Mouse (Mus musculus): Measurements from ENCODE around the gene Gpkow.

Gene Gpkow

GRCm38 (mm10) chrX:7696954-7697381, at the start of gene Gpkow:
TSS of gene Gpkow (plus strand) at chrX:7697131.
- peak; percentile 90 for DNase-seq (ENCODE audit: low read depth)

DNA sequence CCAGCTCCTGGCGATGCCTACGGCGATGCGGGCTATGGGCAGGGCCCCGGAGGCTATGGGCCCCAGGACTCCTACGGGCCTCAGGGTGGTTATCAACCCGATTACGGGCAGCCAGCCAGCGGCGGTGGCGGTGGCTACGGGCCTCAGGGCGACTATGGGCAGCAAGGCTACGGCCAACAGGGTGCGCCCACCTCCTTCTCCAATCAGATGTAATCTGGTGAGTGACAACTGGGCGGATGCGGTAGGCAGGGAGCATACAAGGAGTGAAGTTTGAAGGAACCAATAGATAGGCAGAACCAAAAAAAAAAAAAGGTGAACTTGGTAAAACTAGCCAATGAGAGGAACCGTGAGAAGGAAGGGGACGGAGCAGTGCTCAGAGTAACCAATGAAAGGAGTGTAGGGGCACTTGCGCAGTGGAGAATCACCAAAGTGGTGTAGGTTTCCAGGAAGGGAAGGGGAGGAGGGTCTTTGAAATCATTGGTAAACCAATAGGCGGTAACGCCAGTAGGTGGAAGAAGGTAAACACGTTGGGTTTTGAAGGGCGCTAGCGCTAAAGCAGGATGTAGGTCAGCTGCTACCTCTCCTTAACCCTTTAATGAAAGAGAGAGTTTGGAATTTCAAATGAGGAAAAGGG, 48.1 kb upstream of the Gpkow start:
- DNase-seq (ENCODE audit: low read depth) = peak; percentile 92

- peak; percentile 76 for DNase-seq (ENCODE audit: low read depth)
These were observed 39.7 kb upstream of the Gpkow start, which contains the start of gene Prickle3 for GRCm38 (mm10) chrX:7657221-7657639. TSS of gene Prickle3 (plus strand) at chrX:7657260.

DNA sequence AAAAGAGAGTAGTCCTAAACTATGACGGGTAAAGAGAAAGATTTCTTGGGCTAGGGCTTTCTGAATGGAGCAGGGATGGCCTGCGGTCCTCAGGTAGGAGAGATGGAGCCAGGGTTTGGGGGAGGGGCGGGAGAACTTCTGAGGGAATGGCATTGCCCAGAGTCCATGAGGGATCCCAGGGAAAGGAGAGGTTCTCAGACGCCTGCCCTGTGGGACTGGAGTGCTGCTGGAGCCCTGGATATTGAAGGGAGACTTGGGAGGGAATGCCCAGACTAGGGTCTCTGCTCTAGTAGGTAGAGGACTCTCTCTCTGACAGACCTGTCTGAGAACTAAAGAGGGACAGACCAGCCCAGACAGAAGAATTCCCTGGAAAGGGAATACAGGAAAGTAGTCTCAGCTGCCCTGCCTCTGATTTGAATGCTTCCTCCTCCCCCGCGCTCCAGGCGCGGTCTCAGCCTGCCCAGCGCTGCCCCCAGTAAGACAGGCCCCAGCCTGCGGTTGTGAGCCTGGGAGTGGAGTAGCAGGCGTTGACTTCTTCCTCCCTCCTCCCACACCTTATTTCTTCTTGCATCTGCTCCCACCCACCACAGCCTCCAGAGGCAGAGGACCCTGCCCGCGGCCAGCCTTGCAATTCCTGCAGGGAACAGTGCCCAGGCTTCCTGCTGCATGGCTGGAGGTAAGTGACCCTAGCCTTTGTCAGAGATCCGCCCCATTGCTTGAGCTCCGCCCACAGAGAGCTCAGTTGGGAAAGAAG, 38.7 kb upstream of the Gpkow start:
- DNase-seq (ENCODE audit: low read depth) = no peak

DNA sequence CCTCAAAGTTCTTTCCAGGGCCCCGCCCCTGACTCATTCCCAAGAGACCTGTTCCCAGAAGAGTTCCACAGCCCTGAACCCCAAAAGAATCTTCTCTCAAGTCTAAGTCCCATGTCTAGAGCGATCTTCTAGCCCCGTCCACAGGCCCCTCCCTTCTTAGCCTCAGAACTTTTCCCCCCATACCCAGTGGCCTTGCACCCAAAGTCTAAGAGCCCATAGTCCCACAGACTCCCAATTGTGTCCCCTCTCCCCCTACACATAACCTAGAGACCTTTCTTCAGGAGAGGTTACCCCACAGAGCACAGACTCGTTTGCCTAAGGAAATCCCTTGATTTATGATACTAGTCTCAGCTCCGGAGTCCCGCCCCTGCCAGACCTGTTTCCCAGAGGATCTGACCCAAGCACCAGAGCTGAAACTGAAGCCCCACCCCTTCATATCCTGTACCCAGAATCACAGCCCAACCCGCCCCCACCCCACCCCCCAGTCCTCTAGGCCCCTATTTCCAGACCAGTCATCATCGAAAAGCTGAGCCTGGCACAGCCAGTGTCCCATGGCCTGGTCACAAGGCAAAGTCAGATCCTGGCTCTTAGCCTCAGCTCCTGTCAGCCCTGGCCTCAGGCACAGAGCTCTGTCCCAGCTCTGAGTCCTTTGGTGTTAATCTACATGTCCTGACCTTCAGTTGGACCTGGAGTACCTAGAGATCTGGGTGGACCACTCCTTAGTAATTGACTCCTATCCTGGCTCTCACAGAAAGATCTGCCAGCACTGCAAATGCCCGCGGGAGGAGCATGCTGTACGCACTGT, 37.9 kb upstream of the Gpkow start:
- DNase-seq (ENCODE audit: low read depth) = no peak

- DNase-seq (ENCODE audit: low read depth) = no peak
These were observed 35.8 kb upstream of the Gpkow start for GRCm38 (mm10) chrX:7661086-7661485.

- no peak for DNase-seq (ENCODE audit: low read depth)
These were observed 34.0 kb upstream of the Gpkow start for GRCm38 (mm10) chrX:7662936-7663335.

DNA sequence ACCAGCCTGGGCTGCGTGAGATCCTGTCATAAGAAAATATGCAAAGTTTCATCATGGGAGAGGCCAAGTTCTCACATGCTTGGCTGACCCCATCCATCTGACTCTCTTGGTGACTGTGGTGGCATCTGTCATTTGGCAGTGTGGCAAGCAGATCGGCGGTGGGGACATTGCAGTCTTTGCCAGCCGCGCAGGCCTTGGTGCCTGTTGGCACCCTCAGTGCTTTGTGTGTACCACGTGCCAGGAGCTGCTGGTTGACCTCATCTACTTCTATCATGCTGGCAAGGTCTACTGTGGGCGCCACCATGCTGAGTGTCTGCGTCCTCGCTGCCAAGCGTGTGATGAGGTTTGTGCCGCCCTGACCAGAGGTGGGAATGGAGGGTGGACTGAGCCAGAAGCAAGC, 32.1 kb upstream of the Gpkow start:
- DNase-seq (ENCODE audit: low read depth) = no peak

DNA sequence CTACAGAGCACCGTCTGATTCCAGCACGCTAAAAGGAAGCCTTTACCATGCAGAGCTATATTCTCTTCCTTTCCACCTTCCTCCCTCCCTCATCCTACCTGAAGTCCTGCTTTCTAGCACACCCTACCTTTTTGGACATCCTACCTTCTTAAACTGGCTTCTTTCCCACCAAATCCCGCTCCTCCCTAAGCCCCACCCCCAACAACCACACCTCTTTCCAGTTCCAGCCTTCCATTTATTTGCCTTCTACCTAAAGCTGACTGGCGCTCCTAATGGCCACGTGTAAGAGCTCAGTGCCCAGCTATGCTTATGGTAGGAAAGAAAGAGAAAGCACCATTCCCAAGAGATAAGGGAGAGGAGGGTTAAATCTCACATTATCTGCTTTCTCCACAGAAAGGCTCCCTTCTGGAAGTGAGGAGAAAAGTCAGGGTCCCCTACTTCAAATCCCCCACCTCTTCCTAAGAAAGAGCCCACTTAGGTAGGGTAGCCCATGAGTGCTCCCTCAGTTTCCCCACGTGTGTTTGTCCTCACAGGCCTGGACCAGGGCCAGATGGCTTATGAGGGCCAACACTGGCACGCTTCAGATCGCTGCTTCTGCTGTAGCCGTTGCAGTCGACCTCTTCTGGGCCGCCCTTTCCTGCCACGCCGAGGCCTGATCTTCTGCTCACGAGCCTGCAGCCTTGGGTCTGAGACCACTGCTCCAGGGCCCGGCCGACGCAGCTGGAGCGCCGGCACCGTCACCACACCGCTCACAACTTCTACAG, 31.0 kb upstream of the Gpkow start:
- no peak for DNase-seq (ENCODE audit: low read depth)

DNA sequence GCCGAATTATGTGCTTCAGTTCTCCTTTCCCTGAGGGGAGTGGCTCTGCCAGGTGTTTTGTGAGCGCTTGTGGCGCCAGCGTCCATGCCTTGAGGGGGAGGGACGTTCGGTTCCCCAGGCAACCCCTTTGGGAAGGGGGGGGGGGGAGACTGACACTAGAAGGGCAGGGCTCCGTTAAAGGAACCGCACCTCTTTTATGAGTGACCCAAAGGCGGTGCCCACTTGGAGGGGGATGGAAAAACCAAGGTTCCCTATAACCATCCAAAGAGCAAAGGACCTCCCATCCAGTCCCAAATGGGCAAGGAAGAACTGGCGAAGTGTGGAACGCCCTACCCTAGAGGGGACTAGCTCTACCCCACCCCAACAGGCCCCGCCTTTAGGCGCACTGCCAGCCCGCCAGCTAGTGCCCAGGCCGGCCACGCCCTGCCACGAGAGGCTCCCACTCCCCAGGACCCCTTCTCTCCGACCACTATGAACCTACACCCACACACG, 26.5 kb upstream of the Gpkow start:
- peak; percentile 57 for DNase-seq (ENCODE audit: low read depth)

DNA sequence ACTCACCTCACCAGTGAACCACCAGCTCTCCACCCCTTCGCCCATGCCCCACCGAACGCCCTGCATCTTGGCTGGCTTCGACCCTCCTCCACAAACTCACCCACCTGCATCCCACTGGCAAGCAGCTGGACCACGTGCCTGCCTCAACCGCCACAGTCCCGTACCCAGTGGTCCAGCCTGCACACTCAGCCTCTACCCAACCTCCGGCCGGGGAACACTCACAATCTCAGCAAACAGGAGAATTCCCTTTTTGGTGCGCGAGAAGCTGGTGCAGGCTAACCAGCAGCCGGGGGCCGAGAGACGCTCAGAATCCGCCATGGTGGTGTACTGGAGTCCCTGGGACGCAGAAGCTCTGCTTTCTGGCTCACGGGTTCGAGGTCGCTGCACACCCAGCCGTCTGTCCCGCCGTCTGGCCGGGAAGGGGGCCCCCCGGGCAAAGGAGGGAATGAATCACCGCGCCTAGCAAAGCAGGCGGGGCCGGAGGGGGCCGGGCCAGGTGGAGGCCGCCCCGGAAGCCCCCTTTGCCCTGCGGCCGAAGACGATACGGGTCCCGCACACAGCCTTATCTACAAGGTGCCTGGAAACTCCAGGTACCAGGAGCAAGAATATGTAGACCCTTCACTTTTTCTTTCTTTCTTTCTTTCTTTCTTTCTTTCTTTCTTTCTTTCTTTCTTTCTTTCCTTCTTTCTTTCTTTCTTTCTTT, 25.9 kb upstream of the Gpkow start, which contains the start of gene Plp2:
Gene Plp2, minus strand, starts transcription at position 470 of the 703 bp plus-strand sequence.
- DNase-seq (ENCODE audit: low read depth) = peak; percentile 26

- DNase-seq (ENCODE audit: low read depth) = no peak
These were observed 24.2 kb upstream of the Gpkow start for GRCm38 (mm10) chrX:7672739-7673138.

GRCm38 (mm10) chrX:7673578-7674281, 23.2 kb upstream of the Gpkow start:
- DNase-seq (ENCODE audit: low read depth) = peak; percentile 46

GRCm38 (mm10) chrX:7674284-7675000, 22.5 kb upstream of the Gpkow start:
- DNase-seq (ENCODE audit: low read depth) = peak; percentile 51

- DNase-seq (ENCODE audit: low read depth) = peak; percentile 26
These were observed 21.9 kb upstream of the Gpkow start for GRCm38 (mm10) chrX:7675001-7675380.

GRCm38 (mm10) chrX:7678986-7679385, 17.9 kb upstream of the Gpkow start:
- DNase-seq (ENCODE audit: low read depth) = no peak

- peak; percentile 94 for DNase-seq (ENCODE audit: low read depth)
These were observed 17.4 kb upstream of the Gpkow start for GRCm38 (mm10) chrX:7679405-7680056.

- DNase-seq (ENCODE audit: low read depth) = no peak
These were observed 16.9 kb upstream of the Gpkow start for GRCm38 (mm10) chrX:7680057-7680412.

DNA sequence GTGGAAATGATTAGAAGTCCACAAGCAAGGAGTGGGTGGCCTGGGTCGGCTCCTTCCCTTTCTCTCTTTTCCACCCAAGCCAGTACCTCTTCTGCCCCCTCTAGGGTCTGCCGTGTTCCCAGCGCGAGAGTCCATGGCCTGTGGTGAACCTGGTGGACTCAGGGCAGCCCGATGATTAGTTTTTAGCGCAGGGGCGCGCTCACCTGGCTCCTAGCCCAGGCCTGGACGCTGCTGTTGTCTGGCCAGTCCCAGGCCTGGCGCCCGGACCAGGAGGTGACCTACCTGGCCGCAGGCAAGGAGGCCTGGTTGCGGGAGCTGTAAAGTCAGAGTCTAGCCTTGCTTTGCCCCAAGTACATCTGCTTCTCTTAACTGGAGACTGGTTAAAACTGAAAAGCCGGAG, 16.1 kb upstream of the Gpkow start, which contains the start of gene Magix:
Gene Magix, minus strand, starts transcription at position 388 of the 400 bp plus-strand sequence.
- DNase-seq (ENCODE audit: low read depth) = no peak

Data from naive thymus-derived CD4-positive, alpha-beta T cell, adult 2 months (primary cell).